Mouse (Mus musculus) brain, embryonic 14.5 days (tissue): ENCODE measurements at regions not wholly inside any gene's neighbourhood (a gene's known extent, or its start where the extent isn't known, plus 50 kb on each side); places are given as distances from the start of the nearest gene placed in this dataset.

Experiments used
- DNase-seq: peaks from one replicate; pipeline ENCODE4 v3.0.0-alpha.2; 2011; ENCODE audit warnings: low read depth
- CTCF ChIP-seq: fragments of 200-500 bp; IDR thresholded peaks from 2 replicates; pipeline ENCODE4 v1.5.1; 2012; ENCODE audit warnings: inconsistent platforms, mild to moderate bottlenecking, moderate library complexity, borderline replicate concordance; ENCODE audit not compliant: insufficient read depth, insufficient read length; ENCODE audit errors: extremely low read depth
- POLR2A ChIP-seq: fragments of 200-500 bp; IDR thresholded peaks from 2 replicates; pipeline ENCODE4 v1.6.1; 2012; ENCODE audit warnings: mild to moderate bottlenecking, inconsistent platforms, borderline replicate concordance; ENCODE audit not compliant: poor library complexity, insufficient read depth, insufficient read length, severe bottlenecking; ENCODE audit errors: extremely low read depth

- DNase-seq = no peak
- TF ChIP-seq POLR2A (no peak), CTCF (no peak)
These were observed 78.1 kb downstream of the Cd24a start for GRCm38 (mm10) chr10:43656207-43656606.

GRCm38 (mm10) chr10:43657501-43658225 is 79.6 kb downstream of the Cd24a start:
- TF ChIP-seq CTCF (no peak), POLR2A (no peak)
- no peak for DNase-seq

GRCm38 (mm10) chr10:43658226-43658593 is 80.1 kb downstream of the Cd24a start:
- no peak for DNase-seq
- no peak for TF ChIP-seq POLR2A
- no peak for TF ChIP-seq CTCF

- TF ChIP-seq POLR2A (no peak), CTCF (no peak)
- DNase-seq = no peak
These were observed 86.8 kb downstream of the Cd24a start for GRCm38 (mm10) chr10:43664844-43665243.

- TF ChIP-seq CTCF = no peak
- no peak for TF ChIP-seq POLR2A
- no peak for DNase-seq
These were observed 88.4 kb downstream of the Cd24a start for GRCm38 (mm10) chr10:43666262-43667085.

- no peak for DNase-seq
- TF ChIP-seq POLR2A = no peak
- no peak for TF ChIP-seq CTCF
These were observed 89.1 kb downstream of the Cd24a start for GRCm38 (mm10) chr10:43667086-43667690.

GRCm38 (mm10) chr10:43667732-43668247 is 89.7 kb downstream of the Cd24a start:
- no peak for DNase-seq
- TF ChIP-seq CTCF (no peak), POLR2A (no peak)

GRCm38 (mm10) chr10:43669471-43669870 is 91.4 kb downstream of the Cd24a start:
- TF ChIP-seq POLR2A (no peak), CTCF (no peak)
- DNase-seq = no peak

- TF ChIP-seq POLR2A = no peak
- no peak for DNase-seq
These were observed 92.7 kb downstream of the Cd24a start for GRCm38 (mm10) chr10:43670745-43671144.

GRCm38 (mm10) chr10:43671785-43672184 is 93.7 kb downstream of the Cd24a start:
- DNase-seq = no peak
- no peak for TF ChIP-seq CTCF
- TF ChIP-seq POLR2A = no peak

- DNase-seq = no peak
These were observed 94.4 kb downstream of the Cd24a start for GRCm38 (mm10) chr10:43672490-43672889.

More at GRCm38 (mm10) chr10:43672490-43672889, 94.4 kb downstream of the Cd24a start:
- TF ChIP-seq CTCF = no peak
- no peak for TF ChIP-seq POLR2A
